Mouse (Mus musculus) intestine, embryonic 14.5 days (tissue): ENCODE data around the gene Slc16a12. TPM values are rescaled to one million over a fixed set of nuclear protein-coding genes. Genes with fewer than 3 reads are reported as not detected.
"Not testable (repeated sequence)": the region's sequence is repeated elsewhere in the genome, so short reads cannot be mapped to it uniquely, and the experiment has no call there.

ENCODE experiments used
- ATAC-seq: fragments of 200-750 bp; cut with Nextera tagmentation; replicated peaks from 2 replicates; pipeline ENCODE4 v1.8.0; 2017; ENCODE audit warnings: low read depth, moderate number of reproducible peaks, moderate TSS enrichment, moderate library complexity; ENCODE audit not compliant: low FRiP score, low TSS enrichment
- DNase-seq: peaks from one replicate; pipeline ENCODE4 v3.0.0-alpha.2; 2018; ENCODE audit warnings: low spot score
- H3K27ac ChIP-seq: fragments of 300-500 bp; sonication (generic); 2 replicates; pipeline ENCODE4 v1.5.1; 2014; ENCODE audit warnings: low read depth, mild to moderate bottlenecking, control low read depth
- H3K27me3 ChIP-seq: fragments of 300-500 bp; sonication (generic); replicated peaks from 2 replicates; pipeline ENCODE4 v1.6.1; 2014; ENCODE audit warnings: low read length, control low read depth; ENCODE audit not compliant: control insufficient read depth, insufficient read depth
- H3K36me3 ChIP-seq: fragments of 300-500 bp; sonication (generic); 2 replicates; pipeline ENCODE4 v1.6.1; 2014; ENCODE audit warnings: low read length, control low read depth; ENCODE audit not compliant: control insufficient read depth, insufficient read depth
- H3K4me1 ChIP-seq: fragments of 300-500 bp; sonication (generic); replicated peaks from 2 replicates; pipeline ENCODE4 v1.6.1; 2014; ENCODE audit warnings: low read length, control low read depth, mixed read lengths; ENCODE audit not compliant: control insufficient read depth, insufficient read depth
- H3K4me2 ChIP-seq: fragments of 300-500 bp; sonication (generic); 2 replicates; pipeline ENCODE4 v1.6.1; 2014; ENCODE audit warnings: low read length
- H3K4me3 ChIP-seq: fragments of 300-500 bp; sonication (generic); 2 replicates; pipeline ENCODE4 v1.5.1; 2014; ENCODE audit warnings: low read depth, low read length, control low read depth, mixed read lengths
- H3K9ac ChIP-seq: fragments of 300-500 bp; sonication (generic); 2 replicates; pipeline ENCODE4 v1.6.1; 2014; ENCODE audit warnings: mild to moderate bottlenecking, low read length
- H3K9me3 ChIP-seq: fragments of 300-500 bp; sonication (generic); 2 replicates; pipeline ENCODE4 v1.6.1; 2016; ENCODE audit warnings: low read length, control low read depth; ENCODE audit not compliant: control insufficient read depth
- WGBS: fragments of 180-500 bp; shearing (Covaris S2); extraction: QIAGEN DNeasy Blood & Tissue Kit; methylation state at CpG from one replicate; pipeline ENCODE4 v1.1.7; 2014; 5-methylcytosine and 5-hydroxymethylcytosine counted together
- polyA plus RNA-seq: library from polyadenylated mRNA; unstranded; fragments of >200 nt; fragmentation: Nextera tagmentation; extraction: Ambion mirVana; gene quantifications from 2 replicates; pipeline ENCODE4 v1.2.1, GENCODE M21; 2014

The Slc16a12 gene
- polyA plus RNA-seq, 1 experiment from 2014 or later = 5.1 TPM

DNA sequence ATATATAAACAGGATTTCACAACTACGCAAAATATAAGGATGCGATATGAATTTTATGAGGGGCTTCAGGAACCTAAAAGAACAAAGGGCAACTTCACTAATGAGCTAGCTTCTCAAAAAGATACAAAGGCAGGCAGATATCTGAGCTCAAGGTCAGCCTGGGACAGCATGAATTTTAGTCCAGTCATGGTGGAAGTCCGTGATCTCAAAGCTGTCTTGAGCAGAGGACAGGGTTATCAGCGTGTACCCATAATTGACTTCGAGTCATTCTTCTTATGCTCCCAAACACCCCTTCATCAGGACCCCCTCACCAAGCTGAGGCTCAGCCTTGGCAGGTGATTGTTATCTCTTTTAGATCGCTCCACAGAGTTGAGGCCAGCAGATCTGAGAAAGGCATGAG is 96.1 kb downstream of the Slc16a12 start:
- no peaks in the 10 kb centered on the region for H3K4me1 ChIP-seq
- H3K27me3 ChIP-seq = no peaks in the 10 kb centered on the region
- H3K36me3 ChIP-seq = no peaks in the 10 kb centered on the region
- no peak for DNase-seq
- no peaks in the 10 kb centered on the region for H3K9me3 ChIP-seq
- H3K9ac ChIP-seq = no peak overlapping the region
- WGBS = 86% methylated on average over 6 of the region's 6 CpGs
- no peak overlapping the region for H3K4me3 ChIP-seq
- no peak for ATAC-seq
- H3K27ac ChIP-seq = no peak overlapping the region
- H3K4me2 ChIP-seq = no peak overlapping the region

DNA sequence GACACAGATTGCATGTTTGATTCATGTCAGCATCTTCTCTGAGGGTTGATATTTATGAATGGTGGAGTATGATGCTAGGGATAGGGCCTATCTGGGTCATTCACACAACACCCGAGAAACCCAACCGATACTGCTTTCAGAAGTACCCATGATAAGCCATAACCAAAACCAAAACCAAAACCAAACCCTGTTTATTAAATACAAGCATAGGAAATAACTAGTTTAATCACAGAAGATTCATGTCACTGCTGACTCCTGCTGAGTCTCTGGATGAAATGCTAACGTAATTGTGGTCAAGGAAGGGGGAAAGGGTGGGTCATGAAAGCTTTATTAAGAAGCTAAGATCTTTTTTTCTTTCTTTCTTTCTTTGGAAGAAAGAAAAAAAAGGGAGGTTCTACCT is 96.8 kb downstream of the Slc16a12 start:
- ATAC-seq (no peak), DNase-seq (no peak)
- Histone ChIP-seq H3K4me3 (no peak overlapping the region), H3K4me1 (no peaks in the 10 kb centered on the region), H3K4me2 (no peak overlapping the region), H3K9me3 (no peaks in the 10 kb centered on the region), H3K36me3 (no peaks in the 10 kb centered on the region), H3K27me3 (no peaks in the 10 kb centered on the region), H3K27ac (no peak overlapping the region), H3K9ac (no peak overlapping the region)
- 90% methylated on average over 3 of the region's 3 CpGs for WGBS

GRCm38 (mm10) chr19:34647630-34648029 is 99.5 kb downstream of the Slc16a12 start:
- not testable (repeated sequence) for ATAC-seq, H3K4me1 ChIP-seq
- WGBS = 85% methylated on average over 6 of the region's 8 CpGs

DNA sequence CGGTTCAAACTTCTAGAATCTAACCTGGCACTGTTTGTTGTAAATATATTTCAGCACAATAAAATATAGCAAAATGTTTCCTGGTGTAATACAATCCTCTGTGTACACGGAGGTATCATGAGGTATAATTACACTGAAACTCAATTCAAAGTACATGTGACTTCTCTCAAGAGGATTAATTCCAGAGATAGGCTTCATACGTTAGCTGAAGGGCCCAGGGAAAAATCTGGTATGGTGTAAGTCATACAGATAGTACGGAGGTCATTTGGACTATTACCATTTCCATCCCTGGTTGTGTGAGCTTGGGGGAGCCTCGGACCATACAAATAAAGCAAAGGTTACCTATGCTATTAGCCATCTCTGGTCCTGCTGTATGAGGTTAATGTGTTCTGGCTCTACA is 104.5 kb downstream of the Slc16a12 start:
- H3K4me1 ChIP-seq = no peaks in the 10 kb centered on the region
- H3K9me3 ChIP-seq = no peaks in the 10 kb centered on the region
- H3K27ac ChIP-seq = no peak overlapping the region
- no peak for DNase-seq
- H3K36me3 ChIP-seq = no peaks in the 10 kb centered on the region
- H3K9ac ChIP-seq = no peak overlapping the region
- H3K4me2 ChIP-seq = no peak overlapping the region
- no peak overlapping the region for H3K4me3 ChIP-seq
- H3K27me3 ChIP-seq = no peaks in the 10 kb centered on the region
- no peak for ATAC-seq
- 72% methylated on average over 5 of the region's 5 CpGs for WGBS

More at GRCm38 (mm10) chr19:34647630-34648029, 99.5 kb downstream of the Slc16a12 start:
- H3K4me3 ChIP-seq, H3K9ac ChIP-seq, H3K4me2 ChIP-seq, DNase-seq, H3K27ac ChIP-seq, H3K9me3 ChIP-seq, H3K27me3 ChIP-seq, H3K36me3 ChIP-seq: not testable (repeated sequence)

- ATAC-seq = no peak
- H3K4me3 ChIP-seq = peak within 1 kb of the TSS; percentile 2; the same call in 1 of the 2 replicates
- H3K4me2 ChIP-seq = peak within 1 kb of the TSS; percentile 24
- H3K9me3 ChIP-seq = no peaks in the 10 kb centered on the region
- H3K27ac ChIP-seq = no peak within 1 kb of the TSS
- H3K4me1 ChIP-seq = no peaks in the 10 kb centered on the region
- WGBS = 35% methylated on average over 4 of the region's 4 CpGs
- no peaks in the 10 kb centered on the region for H3K27me3 ChIP-seq
- no peaks in the 10 kb centered on the region for H3K36me3 ChIP-seq
- no peak within 1 kb of the TSS for H3K9ac ChIP-seq
- DNase-seq = peak; percentile 54
These were observed 106.5 kb downstream of the Slc16a12 start, which contains the start of the genes Ifit1bl2 and Ifit1 for GRCm38 (mm10) chr19:34640623-34641022. Gene Ifit1bl2, minus strand, starts transcription at chr19:34640743. Gene Ifit1, plus strand, starts transcription at chr19:34640871.

GRCm38 (mm10) chr19:34636933-34637557 is 110.0 kb downstream of the Slc16a12 start:
- no peaks in the 10 kb centered on the region for H3K9me3 ChIP-seq
- DNase-seq = peak; percentile 79
- H3K4me3 ChIP-seq = no peak overlapping the region
- H3K27ac ChIP-seq = no peak overlapping the region
- 0 out of 2 replicates have a peak, but pooled peaks have one; percentile 75 for ATAC-seq
- H3K4me2 ChIP-seq = no peak overlapping the region
- WGBS = 8% methylated on average over 3 of the region's 3 CpGs
- no peak overlapping the region for H3K9ac ChIP-seq
- no peaks in the 10 kb centered on the region for H3K27me3 ChIP-seq
- no peaks in the 10 kb centered on the region for H3K4me1 ChIP-seq
- H3K36me3 ChIP-seq = no peaks in the 10 kb centered on the region

GRCm38 (mm10) chr19:34633484-34633883 is 113.6 kb downstream of the Slc16a12 start:
- Histone ChIP-seq H3K27me3 (no peaks in the 10 kb centered on the region), H3K27ac (no peak overlapping the region), H3K4me3 (no peak overlapping the region), H3K36me3 (no peaks in the 10 kb centered on the region), H3K4me1 (no peaks in the 10 kb centered on the region), H3K9me3 (no peaks in the 10 kb centered on the region), H3K9ac (no peak overlapping the region), H3K4me2 (no peak overlapping the region)
- ATAC-seq (no peak), DNase-seq (no peak)
- 46% methylated on average over 2 of the region's 2 CpGs for WGBS

GRCm38 (mm10) chr19:34631487-34631886 is 115.6 kb downstream of the Slc16a12 start:
- H3K27ac ChIP-seq = no peak overlapping the region
- ATAC-seq (no peak), DNase-seq (no peak)
- H3K4me1 ChIP-seq = no peaks in the 10 kb centered on the region
- no peaks in the 10 kb centered on the region for H3K36me3 ChIP-seq
- H3K4me2 ChIP-seq = no peak overlapping the region
- no peak overlapping the region for H3K4me3 ChIP-seq
- no peaks in the 10 kb centered on the region for H3K27me3 ChIP-seq
- H3K9ac ChIP-seq = no peak overlapping the region
- no peaks in the 10 kb centered on the region for H3K9me3 ChIP-seq

DNA sequence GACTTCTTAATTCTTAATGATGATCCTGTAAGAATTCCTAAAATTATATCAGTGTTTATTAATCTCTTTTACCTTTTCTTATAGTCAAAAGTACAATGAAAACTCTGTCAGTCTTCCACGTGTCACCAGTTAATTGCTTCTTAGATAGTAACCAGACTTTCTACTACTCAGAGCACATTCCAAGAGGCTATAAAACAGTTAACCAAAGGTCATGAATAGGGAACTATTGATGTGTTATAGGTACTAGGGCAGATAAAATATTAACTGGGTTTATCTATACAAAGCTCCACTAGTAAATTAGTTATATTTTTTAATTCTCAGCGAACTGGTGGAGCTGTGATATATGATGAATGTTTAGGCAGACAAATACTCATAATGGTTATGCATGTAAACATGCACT is 119.6 kb downstream of the Slc16a12 start:
- WGBS = 26% methylated on average over 2 of the region's 2 CpGs
- no peak overlapping the region for H3K27ac ChIP-seq

More for the DNA sequence above, 119.6 kb downstream of the Slc16a12 start:
- Histone ChIP-seq H3K27me3 (no peaks in the 10 kb centered on the region), H3K9me3 (no peaks in the 10 kb centered on the region), H3K4me3 (no peak overlapping the region), H3K4me2 (no peak overlapping the region), H3K36me3 (no peaks in the 10 kb centered on the region), H3K9ac (no peak overlapping the region), H3K4me1 (no peaks in the 10 kb centered on the region)
- DNase-seq (no peak), ATAC-seq (no peak)
